Mouse (Mus musculus): ENCODE data around the gene Fam169b. TPM values are rescaled to one million over a fixed set of nuclear protein-coding genes. Genes with fewer than 3 reads are reported as not detected.
A peak's percentile ranks its signal among the peaks of the same experiment; 100 is the strongest.

The Fam169b gene
- polyA plus RNA-seq, 1 experiment from 2014 or later, result 0.18 TPM

GRCm38 (mm10) chr7:68357407-68357806, 83.8 kb downstream of the Fam169b start:
- Histone ChIP-seq H3K4me1 (replicated peaks; ENCODE audit: control insufficient read depth, insufficient read depth, low read length) (no peaks in the 10 kb centered on the region), H3K9me3 (ENCODE audit: control insufficient read depth) (no peaks in the 10 kb centered on the region), H3K9ac (ENCODE audit: low read depth, low read length) (no peak overlapping the region), H3K27ac (ENCODE audit: low read depth, low read length) (no peak overlapping the region), H3K27me3 (replicated peaks; ENCODE audit: control insufficient read depth, insufficient read depth, low read length) (peaks cover 5% of the 10 kb centered on the region; the same call in 1 of the 2 replicates), H3K4me3 (ENCODE audit: low read depth, low read length) (no peak overlapping the region), H3K36me3 (ENCODE audit: control insufficient read depth, insufficient read depth) (no peaks in the 10 kb centered on the region), H3K4me2 (replicated peaks; ENCODE audit: low read depth) (no peak overlapping the region)
- 19% methylated on average over 7 of the region's 7 CpGs for WGBS
- ATAC-seq, result no peak
- peak; percentile 92 for TF ChIP-seq CTCF (IDR thresholded peaks at IDR 0.05; ENCODE audit: low read depth)

GRCm38 (mm10) chr7:68362609-68363008, 89.0 kb downstream of the Fam169b start:
- Histone ChIP-seq H3K4me3 (ENCODE audit: low read depth, low read length) (no peak overlapping the region), H3K4me2 (replicated peaks; ENCODE audit: low read depth) (no peak overlapping the region), H3K4me1 (replicated peaks; ENCODE audit: control insufficient read depth, insufficient read depth, low read length) (no peaks in the 10 kb centered on the region), H3K27ac (ENCODE audit: low read depth, low read length) (no peak overlapping the region), H3K27me3 (replicated peaks; ENCODE audit: control insufficient read depth, insufficient read depth, low read length) (peaks cover 5% of the 10 kb centered on the region; the same call in 1 of the 2 replicates), H3K9me3 (ENCODE audit: control insufficient read depth) (no peaks in the 10 kb centered on the region), H3K36me3 (ENCODE audit: control insufficient read depth, insufficient read depth) (no peaks in the 10 kb centered on the region), H3K9ac (ENCODE audit: low read depth, low read length) (no peak overlapping the region)
- 63% methylated on average over 7 of the region's 7 CpGs for WGBS
- no peak for TF ChIP-seq CTCF (IDR thresholded peaks at IDR 0.05; ENCODE audit: low read depth)
- no peak for ATAC-seq

- no peak for ATAC-seq
- WGBS, result 88% methylated on average over 9 of the region's 9 CpGs
- no peak overlapping the region for H3K4me3 ChIP-seq (ENCODE audit: low read depth, low read length)
- no peak for TF ChIP-seq CTCF (IDR thresholded peaks at IDR 0.05; ENCODE audit: low read depth)
- no peaks in the 10 kb centered on the region for H3K36me3 ChIP-seq (ENCODE audit: control insufficient read depth, insufficient read depth)
- 0 out of 2 replicates have a peak, but pooled peaks cover under 1% of the 10 kb centered on the region for H3K27me3 ChIP-seq (replicated peaks; ENCODE audit: control insufficient read depth, insufficient read depth, low read length)
- H3K4me2 ChIP-seq (replicated peaks; ENCODE audit: low read depth), result no peak overlapping the region
- no peaks in the 10 kb centered on the region for H3K4me1 ChIP-seq (replicated peaks; ENCODE audit: control insufficient read depth, insufficient read depth, low read length)
- H3K27ac ChIP-seq (ENCODE audit: low read depth, low read length), result no peak overlapping the region
- H3K9me3 ChIP-seq (ENCODE audit: control insufficient read depth), result no peaks in the 10 kb centered on the region
- no peak overlapping the region for H3K9ac ChIP-seq (ENCODE audit: low read depth, low read length)
These were observed 92.1 kb downstream of the Fam169b start for GRCm38 (mm10) chr7:68365711-68366110.

DNA sequence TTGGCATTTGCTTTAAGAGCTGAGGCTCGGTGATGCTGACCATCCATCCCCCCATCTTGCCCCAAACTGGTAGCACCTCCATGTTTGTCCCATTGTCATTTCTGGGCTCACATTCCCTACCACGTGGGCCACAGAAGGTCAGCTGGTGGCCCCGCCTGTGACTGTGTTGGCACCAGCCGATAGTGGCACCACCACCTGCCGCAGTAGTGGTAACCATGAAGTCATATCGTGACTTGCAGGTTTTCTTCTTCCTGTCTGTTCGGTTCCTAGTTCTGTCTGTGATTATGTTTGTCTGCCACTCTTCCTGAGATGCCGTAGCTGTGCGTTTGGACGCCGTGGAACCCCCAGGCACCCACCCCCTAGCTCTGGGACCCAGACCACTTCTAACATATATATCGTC, 95.3 kb downstream of the Fam169b start:
- H3K36me3 ChIP-seq (ENCODE audit: control insufficient read depth, insufficient read depth), result no peaks in the 10 kb centered on the region
- 83% methylated on average over 12 of the region's 12 CpGs for WGBS
- no peak overlapping the region for H3K4me2 ChIP-seq (replicated peaks; ENCODE audit: low read depth)
- H3K27me3 ChIP-seq (replicated peaks; ENCODE audit: control insufficient read depth, insufficient read depth, low read length), result peaks cover 12% of the 10 kb centered on the region; the same call in 1 of the 2 replicates
- no peak overlapping the region for H3K9ac ChIP-seq (ENCODE audit: low read depth, low read length)
- no peaks in the 10 kb centered on the region for H3K4me1 ChIP-seq (replicated peaks; ENCODE audit: control insufficient read depth, insufficient read depth, low read length)
- no peaks in the 10 kb centered on the region for H3K9me3 ChIP-seq (ENCODE audit: control insufficient read depth)
- no peak for ATAC-seq
- H3K4me3 ChIP-seq (ENCODE audit: low read depth, low read length), result no peak overlapping the region
- H3K27ac ChIP-seq (ENCODE audit: low read depth, low read length), result no peak overlapping the region
- no peak for TF ChIP-seq CTCF (IDR thresholded peaks at IDR 0.05; ENCODE audit: low read depth)

GRCm38 (mm10) chr7:68369694-68370093, 96.1 kb downstream of the Fam169b start:
- no peaks in the 10 kb centered on the region for H3K9me3 ChIP-seq (ENCODE audit: control insufficient read depth)
- H3K9ac ChIP-seq (ENCODE audit: low read depth, low read length), result no peak overlapping the region
- peak overlapping the region; percentile 42 for H3K4me2 ChIP-seq (replicated peaks; ENCODE audit: low read depth)
- no peak overlapping the region for H3K27ac ChIP-seq (ENCODE audit: low read depth, low read length)
- no peak for ATAC-seq
- no peaks in the 10 kb centered on the region for H3K36me3 ChIP-seq (ENCODE audit: control insufficient read depth, insufficient read depth)
- H3K27me3 ChIP-seq (replicated peaks; ENCODE audit: control insufficient read depth, insufficient read depth, low read length), result peaks cover 12% of the 10 kb centered on the region; the same call in 1 of the 2 replicates
- peak; percentile 89 for TF ChIP-seq CTCF (IDR thresholded peaks at IDR 0.05; ENCODE audit: low read depth)
- no peaks in the 10 kb centered on the region for H3K4me1 ChIP-seq (replicated peaks; ENCODE audit: control insufficient read depth, insufficient read depth, low read length)
- 2% methylated on average over 12 of the region's 13 CpGs for WGBS
- 0 out of 2 replicates have a peak overlapping the region, but pooled peaks have one; percentile 15 for H3K4me3 ChIP-seq (ENCODE audit: low read depth, low read length)

DNA sequence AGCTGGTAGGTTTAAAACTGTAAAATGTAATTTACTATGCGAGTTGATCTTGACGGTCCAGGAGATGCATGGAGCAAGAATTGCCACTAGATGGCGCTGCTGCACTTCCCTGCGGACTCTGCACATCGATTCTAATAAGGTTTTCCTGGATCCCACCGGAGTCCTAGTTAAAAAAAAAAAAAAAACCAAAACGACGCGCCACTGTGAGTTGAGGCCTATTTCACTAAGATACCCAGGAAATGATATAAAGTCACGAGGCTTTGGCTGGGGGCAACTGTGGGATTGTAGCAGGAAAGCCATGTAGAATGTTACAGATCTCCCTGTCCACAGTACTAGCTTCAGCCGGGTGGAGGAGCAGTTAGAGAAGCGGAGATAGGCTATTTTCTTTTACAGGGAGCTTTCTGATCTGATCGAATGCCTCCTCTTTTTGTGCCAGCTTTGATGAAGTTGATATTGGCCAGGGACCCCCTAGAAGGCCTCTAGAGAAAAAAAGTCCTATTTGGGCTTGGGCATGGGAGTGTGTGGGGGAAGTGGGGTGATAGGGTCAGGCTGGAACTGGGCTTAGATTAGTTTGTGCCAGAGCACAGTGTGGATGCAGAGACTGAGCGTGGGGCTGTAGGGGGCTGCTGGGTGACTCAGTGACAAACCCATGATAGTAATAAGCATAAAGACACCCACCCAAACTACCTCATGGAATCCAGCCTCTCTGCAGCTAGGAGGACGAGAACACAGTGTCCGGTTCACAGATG, 100.6 kb downstream of the Fam169b start:
- ATAC-seq, result no peak
- H3K4me3 ChIP-seq (ENCODE audit: low read depth, low read length), result no peak overlapping the region

More for the DNA sequence above, 100.6 kb downstream of the Fam169b start:
- WGBS, result 18% methylated on average over 16 of the region's 16 CpGs
- Histone ChIP-seq H3K4me2 (replicated peaks; ENCODE audit: low read depth) (peak overlapping the region; percentile 6; the same call in 1 of the 2 replicates), H3K4me1 (replicated peaks; ENCODE audit: control insufficient read depth, insufficient read depth, low read length) (no peaks in the 10 kb centered on the region), H3K9ac (ENCODE audit: low read depth, low read length) (no peak overlapping the region), H3K9me3 (ENCODE audit: control insufficient read depth) (no peaks in the 10 kb centered on the region), H3K36me3 (ENCODE audit: control insufficient read depth, insufficient read depth) (no peaks in the 10 kb centered on the region), H3K27ac (ENCODE audit: low read depth, low read length) (no peak overlapping the region), H3K27me3 (replicated peaks; ENCODE audit: control insufficient read depth, insufficient read depth, low read length) (peaks cover 12% of the 10 kb centered on the region; the same call in 1 of the 2 replicates)
- TF ChIP-seq CTCF (IDR thresholded peaks at IDR 0.05; ENCODE audit: low read depth), result peak; percentile 93
